Mouse (Mus musculus) gastrocnemius, postnatal 4 days (tissue): ENCODE data around the gene Gcg. TPM values are rescaled to one million over a fixed set of nuclear protein-coding genes. Genes with fewer than 3 reads are reported as not detected.

ENCODE experiments used
- DNase-seq, 2 experiments: peaks; one replicate each; pipeline ENCODE4 v3.0.0; 2021 to 2022; ENCODE audit warnings: low spot score in 2 of 2, mixed read lengths in 2 of 2
- total RNA-seq, 2 experiments: library from RNA; stranded (reverse); gene quantifications; 2 replicates each; pipeline ENCODE4 v1.2.3; 2021

Gene Gcg
- total RNA-seq, 2 experiments from 2014 or later = 0.41 to 0.42 TPM

DNA sequence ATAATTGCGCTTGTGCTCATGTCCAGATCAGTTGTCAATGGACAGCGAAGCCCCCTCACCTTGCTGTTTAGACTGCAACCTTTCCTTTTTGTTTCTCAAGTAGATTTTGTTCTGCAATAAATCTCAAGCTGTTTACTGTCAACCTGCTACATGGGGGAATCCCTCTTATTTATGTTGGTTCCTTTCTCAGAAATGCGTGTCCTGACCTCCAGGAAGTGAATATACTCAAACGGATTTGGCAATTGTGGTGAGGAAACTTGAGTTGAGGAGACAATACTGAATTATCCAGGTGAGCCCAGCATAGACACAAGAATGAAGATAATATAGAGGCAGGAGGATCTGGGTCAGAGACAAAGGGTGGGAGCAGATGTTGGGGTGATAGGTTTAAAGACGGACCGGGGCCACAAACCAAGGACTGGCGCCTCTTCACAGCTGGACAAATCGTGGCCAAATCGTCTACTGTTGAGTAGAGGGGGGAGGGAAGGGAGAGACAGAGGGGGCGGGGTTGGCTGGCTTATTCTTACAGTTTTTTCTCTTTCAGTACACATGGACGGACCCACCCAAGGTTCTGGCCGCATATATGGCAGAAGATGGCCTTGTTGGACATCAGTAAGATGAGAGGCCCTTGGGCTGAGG lies 22.5 kb downstream of the Gcg start:
- DNase-seq = no peak

DNA sequence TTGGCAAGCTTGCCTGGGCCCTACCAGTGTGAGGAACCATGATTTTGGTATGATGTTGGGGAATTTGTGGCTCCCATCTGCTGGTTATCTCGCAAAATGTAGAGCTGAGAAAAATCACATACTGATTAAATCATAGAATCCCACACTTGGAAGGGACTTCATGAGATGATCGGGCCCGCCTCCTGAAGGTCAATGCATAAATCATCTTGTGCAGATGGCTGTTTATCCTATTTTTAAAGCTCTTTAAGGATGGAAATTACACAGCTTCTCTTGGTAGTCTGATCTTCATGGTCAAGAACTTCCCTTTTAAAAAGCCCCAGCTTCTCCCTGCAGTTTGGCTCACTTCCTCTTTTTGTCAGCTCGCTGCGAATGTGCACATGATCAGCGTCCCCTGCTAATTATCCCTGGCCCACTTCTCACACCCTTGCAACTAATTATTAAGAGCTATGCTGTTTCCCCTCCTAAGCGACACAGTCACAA lies 23.2 kb downstream of the Gcg start:
- DNase-seq = no peak

DNA sequence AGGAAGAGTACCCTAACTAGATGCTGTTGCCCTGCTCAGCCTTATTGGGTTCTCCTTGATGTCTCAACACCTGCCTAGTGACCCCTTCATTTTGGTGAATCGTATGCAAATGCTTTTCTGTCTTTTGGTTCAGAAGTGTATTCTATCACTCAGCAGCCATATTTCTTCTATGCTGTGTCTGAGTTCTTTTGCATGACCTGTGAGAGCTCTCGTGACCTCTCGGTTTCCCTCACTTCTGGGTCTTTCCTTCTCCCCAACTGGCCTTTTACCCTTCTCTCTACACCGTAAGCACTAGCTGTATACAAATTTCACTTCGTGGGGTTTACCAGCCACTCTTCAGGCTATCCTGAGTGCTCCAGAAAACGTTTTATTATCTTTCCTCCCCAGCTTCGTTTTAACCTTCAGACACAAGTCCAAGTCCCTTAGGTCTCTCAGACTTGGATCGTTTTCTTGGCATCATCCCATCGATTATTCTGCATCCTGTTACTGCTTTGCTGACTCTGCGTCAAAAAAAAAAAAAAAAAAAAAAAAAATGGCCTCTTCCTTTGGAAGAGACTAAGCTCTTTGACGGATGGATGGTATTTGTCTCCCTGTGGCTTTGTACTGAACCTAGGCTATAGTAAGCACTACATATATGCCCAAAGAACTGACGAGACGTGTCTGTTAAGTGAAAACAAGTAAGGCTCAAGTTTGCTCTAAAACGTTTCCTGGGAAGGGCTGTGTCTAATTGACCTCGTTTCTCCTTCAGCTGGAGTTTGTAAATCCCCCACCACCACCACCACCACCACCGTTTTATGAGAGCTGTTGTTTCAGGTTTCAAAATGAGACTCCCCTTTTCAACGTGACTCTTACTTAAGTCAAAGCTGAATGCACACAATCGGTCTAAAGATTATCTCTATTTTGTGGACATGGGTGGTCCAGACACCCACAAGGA lies 23.9 kb downstream of the Gcg start:
- no peak for DNase-seq

DNA sequence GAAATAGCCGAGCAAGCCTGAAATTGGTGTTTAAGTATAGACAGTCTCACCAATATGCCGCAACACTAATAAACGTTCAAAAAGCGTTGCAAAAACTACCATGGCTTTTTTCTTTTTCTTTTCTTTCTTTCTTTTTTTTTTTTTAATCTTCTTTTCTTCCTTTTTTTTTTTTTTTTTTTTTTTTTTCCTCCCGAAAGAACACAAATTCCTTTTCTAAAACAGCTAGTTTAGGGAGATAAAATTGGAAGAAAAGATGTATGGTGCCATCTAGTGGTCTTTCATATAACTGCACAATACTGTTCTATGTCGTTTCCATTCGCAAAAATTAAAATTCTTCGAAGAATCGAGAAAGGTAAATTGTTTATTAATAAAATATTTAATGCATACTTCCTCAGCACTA lies 25.4 kb downstream of the Gcg start:
- no peak for DNase-seq

DNA sequence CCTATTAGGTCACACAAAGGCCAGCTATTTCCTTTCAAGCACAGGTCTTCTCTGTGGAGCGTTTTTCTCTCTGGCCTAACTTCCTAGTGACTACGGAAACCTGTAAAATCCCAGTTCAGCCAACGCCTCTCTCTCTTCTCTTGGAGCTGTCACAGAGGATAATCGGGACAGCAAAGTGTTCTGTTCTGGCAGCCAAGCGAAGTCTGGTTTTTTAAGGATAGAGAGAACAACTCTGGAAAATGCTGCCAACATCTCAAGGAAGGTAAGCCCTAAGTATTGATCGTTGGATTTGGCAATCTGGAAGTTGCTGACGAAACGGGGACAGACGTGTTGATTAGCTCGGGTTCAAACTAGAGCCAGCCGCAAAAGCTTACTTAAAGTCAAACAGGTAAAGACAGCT lies 28.5 kb downstream of the Gcg start:
- DNase-seq = no peak

DNA sequence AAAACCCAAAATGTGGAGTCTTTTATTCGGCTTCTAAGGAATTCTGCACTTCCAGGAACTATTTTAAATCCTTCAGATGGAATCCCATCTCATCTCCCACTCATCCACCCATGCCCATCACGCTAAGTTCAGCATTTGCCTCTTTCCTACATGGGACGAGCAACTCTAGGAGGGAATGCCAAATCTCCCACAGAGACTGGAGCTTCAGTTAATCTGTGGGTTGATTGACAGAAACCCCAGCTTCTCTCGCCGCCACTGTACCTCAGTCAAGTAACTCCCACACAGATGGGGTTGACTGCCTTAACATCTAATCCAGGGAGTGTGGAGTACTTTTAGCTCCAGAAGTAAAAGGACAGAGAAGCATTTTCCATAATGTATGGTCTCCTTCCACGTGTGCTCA lies 29.4 kb downstream of the Gcg start:
- no peak for DNase-seq

DNA sequence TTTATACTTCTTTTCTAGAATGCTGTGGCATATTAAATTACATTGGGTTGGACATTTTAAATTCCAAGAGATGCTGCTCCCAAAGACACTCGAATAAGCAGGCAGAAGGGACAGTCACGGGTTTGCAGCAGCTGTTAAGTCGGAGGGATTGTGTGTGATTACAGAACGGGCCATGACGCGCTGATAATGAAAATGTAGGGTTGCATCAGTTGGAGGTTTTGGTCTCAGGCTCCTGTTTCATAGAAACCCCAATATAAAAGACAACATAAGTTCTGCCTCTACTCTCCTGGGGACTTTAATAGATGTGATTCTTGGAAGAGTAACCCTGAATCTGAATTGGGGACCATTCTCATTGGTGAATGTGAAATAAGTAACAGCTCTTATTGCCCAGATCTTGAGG lies 33.1 kb downstream of the Gcg start:
- DNase-seq = no peak

DNA sequence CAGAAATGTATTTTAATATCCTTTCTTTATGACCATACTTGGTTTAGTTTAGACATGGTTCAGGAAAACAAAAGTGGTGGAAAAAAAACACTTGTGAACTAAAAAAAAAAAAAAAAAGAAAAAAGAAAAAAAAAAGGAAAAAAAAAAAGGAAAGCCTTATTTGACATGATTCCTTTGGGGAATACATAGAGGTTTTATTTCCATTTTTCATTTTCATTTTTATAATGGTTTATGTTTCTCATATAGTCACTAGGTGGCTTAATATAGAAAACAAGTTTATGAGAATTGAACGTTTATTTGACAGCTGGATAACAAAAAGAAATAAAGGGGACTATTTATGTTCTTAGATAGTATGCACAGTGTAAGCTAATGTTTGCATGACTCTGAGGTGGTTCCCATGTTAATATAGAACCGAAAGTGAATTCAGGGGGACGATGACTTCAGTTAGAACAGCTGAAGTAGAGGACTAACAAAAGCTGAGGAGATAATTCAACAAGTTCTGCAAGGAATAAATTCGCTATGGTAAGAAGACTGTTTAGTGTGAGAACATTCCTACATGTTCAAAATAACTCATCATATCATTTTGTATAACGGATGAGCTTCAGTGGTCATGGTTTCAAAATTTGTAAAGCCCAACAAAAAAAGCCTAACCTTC lies 33.6 kb downstream of the Gcg start:
- no peak for DNase-seq

DNA sequence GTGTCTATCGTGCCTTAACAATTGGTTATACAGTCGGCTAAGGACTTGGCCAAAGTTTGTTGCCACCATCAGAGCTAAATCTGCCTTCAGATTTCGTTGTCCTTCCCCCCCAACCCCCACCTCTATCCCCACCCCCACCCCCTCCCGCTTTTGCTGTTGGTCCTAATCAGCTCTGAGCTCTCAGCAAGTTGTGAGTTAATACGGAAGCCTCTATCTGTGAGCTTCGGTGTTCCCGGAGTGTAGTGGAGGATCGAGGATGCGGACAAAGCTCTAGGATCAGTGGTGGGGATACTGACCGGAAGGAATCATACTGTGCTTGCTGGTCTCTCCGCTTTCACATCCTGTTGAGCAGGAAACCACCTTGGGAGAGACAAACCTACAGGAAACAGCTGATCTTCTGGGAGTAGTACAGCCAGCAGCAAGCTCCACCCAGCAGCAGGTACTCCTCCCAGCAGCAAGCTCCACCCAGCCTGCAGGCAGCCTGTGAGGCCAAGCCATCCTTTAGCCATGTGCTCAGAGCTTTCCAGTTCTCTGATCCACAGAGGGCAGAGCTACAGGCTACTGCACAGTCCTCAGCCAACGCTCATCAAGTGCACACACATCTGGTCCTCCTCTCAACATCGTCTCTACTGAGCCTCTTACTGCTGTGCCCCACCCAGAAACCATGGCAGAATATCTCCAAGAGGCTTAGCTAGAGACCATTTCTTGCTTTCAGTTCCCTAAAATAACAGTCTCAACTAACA lies 42.5 kb downstream of the Gcg start:
- DNase-seq = no peak

DNA sequence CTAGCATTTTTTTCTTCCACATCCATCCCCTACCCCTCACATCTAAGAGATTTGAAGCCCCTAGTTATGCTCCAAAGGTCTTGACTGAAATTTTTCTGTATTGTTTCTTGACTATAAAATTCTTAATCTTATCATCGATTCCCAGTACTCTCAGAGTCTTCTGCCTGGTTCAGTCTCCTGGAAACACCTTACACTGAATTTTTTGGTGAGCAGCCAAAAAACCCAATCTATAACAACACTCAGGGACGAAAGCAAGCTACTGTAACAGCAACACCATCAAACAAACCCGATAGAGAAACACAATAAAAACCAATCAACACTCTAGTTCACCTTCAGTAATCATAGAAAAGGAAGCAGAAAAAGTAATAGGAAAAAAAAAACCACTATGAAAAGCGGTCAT lies 43.4 kb downstream of the Gcg start:
- no peak for DNase-seq

DNA sequence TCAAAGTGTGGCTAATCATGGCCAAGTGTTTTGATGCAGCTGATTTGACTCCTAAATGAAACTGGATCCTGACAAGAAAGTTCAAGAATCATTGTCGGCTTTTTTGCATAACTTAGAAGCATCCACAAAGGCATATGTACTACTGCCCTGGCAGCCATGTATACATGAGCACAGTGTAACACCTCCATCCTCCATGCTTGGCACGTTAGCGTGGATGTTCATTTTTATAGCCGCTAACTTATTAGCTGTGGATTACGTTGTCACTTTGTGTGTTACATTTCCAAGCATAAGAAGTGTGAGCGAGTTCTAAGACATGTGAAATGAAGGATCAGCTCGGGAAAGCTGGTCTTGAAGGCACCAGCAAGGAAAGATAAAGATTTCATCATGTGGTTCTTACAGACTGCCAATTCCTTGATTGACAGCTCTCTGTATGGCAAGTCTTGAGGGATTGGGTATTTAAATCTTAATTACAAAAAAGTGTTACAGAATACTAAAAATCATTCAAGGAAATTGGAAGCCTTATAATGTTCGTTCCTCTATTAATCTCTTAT lies 52.1 kb downstream of the Gcg start:
- no peak for DNase-seq

DNA sequence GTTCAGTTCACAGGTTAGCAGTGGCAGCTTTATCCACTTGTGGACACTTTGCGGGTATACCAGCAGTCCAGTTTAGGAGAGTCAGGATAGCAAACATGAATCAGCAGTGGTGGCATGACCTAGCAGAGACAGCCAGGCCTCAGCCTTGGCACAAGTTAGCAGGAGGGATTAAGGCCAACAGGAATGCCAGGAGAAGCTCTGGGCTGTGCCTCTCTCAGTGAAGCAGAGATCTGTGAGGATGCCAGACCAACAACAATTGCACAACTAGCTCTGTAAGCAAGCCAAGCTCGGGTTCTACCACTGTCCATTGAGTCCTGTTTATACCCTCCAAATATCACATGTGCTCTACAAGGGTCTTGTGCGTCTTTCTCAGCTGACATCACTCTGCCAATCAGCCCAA lies 57.5 kb downstream of the Gcg start:
- DNase-seq = no peak

Other genes with a start within 250 kb of the Gcg start
- 10 to 100 TPM; 15.6 to 17.5 TPM for gene Dpp4, start 71.4 kb downstream of the Gcg start, total RNA-seq
- 10 to 100 TPM; 61.8 to 66.9 TPM for gene Fap, start 90.4 kb upstream of the Gcg start, total RNA-seq
- gene Ifih1, start 162.6 kb upstream of the Gcg start, total RNA-seq = 1 to 10 TPM; 2.0 TPM
- 1 to 10 TPM; 2.1 to 2.4 TPM for gene Gca, start 180.6 kb upstream of the Gcg start, total RNA-seq